In the genomic region with DNA sequence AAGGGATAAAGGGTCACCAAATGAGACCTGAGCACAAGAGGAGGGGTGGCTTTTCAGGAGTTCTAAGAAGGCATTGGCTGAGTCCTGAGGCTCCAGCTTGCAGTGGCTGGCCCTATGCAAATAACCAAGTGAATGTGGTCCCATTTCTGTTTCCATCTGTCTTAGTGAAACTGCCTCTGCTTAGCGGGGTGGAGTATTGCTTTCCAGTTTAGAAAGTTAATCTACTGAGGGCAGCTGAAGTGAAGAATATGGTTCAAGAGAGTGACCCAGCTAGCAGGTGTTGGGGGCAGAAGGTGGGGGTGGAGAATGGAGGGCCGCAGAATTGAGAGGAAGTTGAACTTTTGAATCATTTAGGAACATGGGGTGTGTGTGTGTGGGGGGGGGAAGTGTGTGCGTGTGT, we compare ENCODE assay signal across 32 mouse cellular contexts. TPM values are rescaled to one million over a fixed set of nuclear protein-coding genes. Genes with fewer than 3 reads are reported as not detected.
A peak's percentile ranks its signal among the peaks of the same experiment; 100 is the strongest.
DNase-seq lines count a peak whose midpoint lies in the region; ATAC-seq and TF ChIP-seq lines count a peak whose summit lies in the region.
"Had no signal": no experiment of that assay in that cellular context is flagged by ENCODE, and none has a peak within 500 bp of the region (broad histone marks: within the 10 kb centered on the region; RNA-seq: fewer than 3 reads in every experiment).

No protein-coding gene starts in this region.

- no peak overlapping the region for H3K4me3 ChIP-seq in spleen, adult 2 months (ENCODE audit: extremely low read depth, insufficient read depth, insufficient read length)
- no peak overlapping the region for H3K4me3 ChIP-seq in bone marrow, adult 2 months (replicated peaks; ENCODE audit: control insufficient read depth, low read depth, low read length)
- H3K4me3 ChIP-seq: embryonic facial prominence, embryonic 10.5 days; embryonic facial prominence, embryonic 15.5 days; forebrain, embryonic 13.5 days; heart, embryonic 12.5 days; hindbrain, embryonic 13.5 days; limb, embryonic 10.5 days; limb, embryonic 15.5 days; myocyte; neural tube, embryonic 12.5 days had no signal

- H3K27ac ChIP-seq in spleen, adult 2 months (ENCODE audit: insufficient read depth, low read length) = peak overlapping the region; percentile 65
- peak overlapping the region; percentile 37; the same call in 1 of the 2 replicates for H3K27ac ChIP-seq in bone marrow, adult 2 months (ENCODE audit: control insufficient read depth, insufficient read depth, low read depth, low read length, poor library complexity)
- H3K27ac ChIP-seq: embryonic facial prominence, embryonic 10.5 days; embryonic facial prominence, embryonic 15.5 days; forebrain, embryonic 13.5 days; hindbrain, embryonic 13.5 days; limb, embryonic 10.5 days; limb, embryonic 15.5 days; liver, embryonic 14.5 days; neural tube, embryonic 12.5 days had no signal

- H3K4me1 ChIP-seq in spleen, adult 2 months (ENCODE audit: control insufficient read depth, insufficient read depth, insufficient read length) = peaks cover 33% of the 10 kb centered on the region
- H3K4me1 ChIP-seq in bone marrow, adult 2 months (ENCODE audit: control insufficient read depth, insufficient read depth, low read length) = peaks cover 2% of the 10 kb centered on the region
- H3K4me1 ChIP-seq: embryonic facial prominence, embryonic 10.5 days; embryonic facial prominence, embryonic 15.5 days; forebrain, embryonic 13.5 days; heart, embryonic 12.5 days; hindbrain, embryonic 13.5 days; limb, embryonic 15.5 days; neural tube, embryonic 12.5 days had no signal

- peak; percentile 43 for ATAC-seq in monocyte, adult 5-6 weeks (replicated peaks; ENCODE audit: insufficient number of reproducible peaks, low FRiP score, low TSS enrichment, poor library complexity, severe bottlenecking)
- ATAC-seq: forebrain, embryonic 13.5 days; intestine, postnatal 0 days; midbrain, embryonic 16.5 days; Patski had no signal

- TF ChIP-seq POLR2A in spleen, adult 2 months (IDR thresholded peaks at IDR 0.05; ENCODE audit: low read depth, low read length) = no peak
- TF ChIP-seq POLR2A in bone marrow, adult 2 months (IDR thresholded peaks at IDR 0.05; ENCODE audit: borderline replicate concordance, control insufficient read depth, low read depth, low read length) = no peak

- DNase-seq in spleen, adult 2 months (ENCODE audit: low read depth in 1 of 2, low spot score in 2 of 2) = peak; percentile 40 to 45
- no peak for DNase-seq in spleen, postnatal 4 days (ENCODE audit: low spot score in 2 of 2)
- no peak for DNase-seq in embryo, embryonic 9.5 days (ENCODE audit: extremely low spot score)
- DNase-seq in urinary bladder, adult 2 months (ENCODE audit: low spot score) = no peak
- DNase-seq in MN1 (ENCODE audit: low spot score) = no peak
- DNase-seq: adrenal gland, postnatal 14 days; cerebellum, adult 11-12 months; cerebellum, adult 9-11 months; gastrocnemius, postnatal 14 days; heart, adult 18-20 months; heart, postnatal 4 days; kidney, postnatal 14 days; layer of hippocampus, adult 9-11 months; lung, embryonic 14.5 days; lung, postnatal 14 days; right cerebral cortex, postnatal 4 days had no signal

- WGBS in spleen, adult 2 months = 17% methylated on average over 3 of the region's 3 CpGs
- WGBS in bone marrow, adult 2 months = 8% methylated on average over 3 of the region's 3 CpGs

- H3K36me3 ChIP-seq in spleen, adult 2 months (ENCODE audit: control insufficient read depth, insufficient read depth, low read length) = no peaks in the 10 kb centered on the region
- H3K36me3 ChIP-seq: embryonic facial prominence, embryonic 10.5 days; embryonic facial prominence, embryonic 15.5 days; G1E; heart, embryonic 12.5 days; hindbrain, embryonic 13.5 days; limb, embryonic 10.5 days; limb, embryonic 15.5 days; neural tube, embryonic 12.5 days had no signal

- no peaks in the 10 kb centered on the region for H3K27me3 ChIP-seq in spleen, adult 2 months (ENCODE audit: control insufficient read depth, insufficient read depth, low read length)
- H3K27me3 ChIP-seq: embryonic facial prominence, embryonic 15.5 days; forebrain, embryonic 13.5 days; hindbrain, embryonic 13.5 days; limb, embryonic 15.5 days; neural tube, embryonic 12.5 days had no signal

- no peak for TF ChIP-seq CTCF in spleen, adult 2 months (IDR thresholded peaks at IDR 0.05; ENCODE audit: extremely low read depth, insufficient read depth, insufficient read length, insufficient replicate concordance)
- TF ChIP-seq CTCF in bone marrow, adult 2 months (IDR thresholded peaks at IDR 0.05; ENCODE audit: control insufficient read depth, insufficient read depth, low read length) = no peak

RNA-seq across cellular contexts. Expression of a gene that starts 31.8 kb away (rescaled TPM):
- 52.9 and 105 TPM in 2 replicates for polyA plus RNA-seq in spleen, adult 2 months (2012; rRNA removed)
- polyA plus RNA-seq in bone marrow, adult 2 months (2011; ENCODE audit: insufficient read depth, insufficient read length, low replicate concordance, missing spikeins) = 11.0 and 19.3 TPM in 2 replicates
- 52.2 to 59.3 TPM (median 53.1 TPM) in 3 replicates for total RNA-seq in monocyte, adult 5-6 weeks (2017)
- 4.7 and 5.3 TPM in 2 replicates for polyA plus RNA-seq in urinary bladder, adult 2 months (2012; rRNA removed)

Comparison
In these comparisons a context has a peak if more than half of its experiments do, and no peak if none do; other contexts are left out.
1. DNase-seq: peak in spleen, adult 2 months (2 of 2); none in spleen, postnatal 4 days (0 of 2), embryo, embryonic 9.5 days (single experiment), urinary bladder, adult 2 months (single experiment) and MN1 (single experiment).